Mouse (Mus musculus): ENCODE measurements at regions not wholly inside any gene's neighbourhood (a gene's known extent, or its start where the extent isn't known, plus 50 kb on each side); places are given as distances from the start of the nearest gene placed in this dataset.

DNA sequence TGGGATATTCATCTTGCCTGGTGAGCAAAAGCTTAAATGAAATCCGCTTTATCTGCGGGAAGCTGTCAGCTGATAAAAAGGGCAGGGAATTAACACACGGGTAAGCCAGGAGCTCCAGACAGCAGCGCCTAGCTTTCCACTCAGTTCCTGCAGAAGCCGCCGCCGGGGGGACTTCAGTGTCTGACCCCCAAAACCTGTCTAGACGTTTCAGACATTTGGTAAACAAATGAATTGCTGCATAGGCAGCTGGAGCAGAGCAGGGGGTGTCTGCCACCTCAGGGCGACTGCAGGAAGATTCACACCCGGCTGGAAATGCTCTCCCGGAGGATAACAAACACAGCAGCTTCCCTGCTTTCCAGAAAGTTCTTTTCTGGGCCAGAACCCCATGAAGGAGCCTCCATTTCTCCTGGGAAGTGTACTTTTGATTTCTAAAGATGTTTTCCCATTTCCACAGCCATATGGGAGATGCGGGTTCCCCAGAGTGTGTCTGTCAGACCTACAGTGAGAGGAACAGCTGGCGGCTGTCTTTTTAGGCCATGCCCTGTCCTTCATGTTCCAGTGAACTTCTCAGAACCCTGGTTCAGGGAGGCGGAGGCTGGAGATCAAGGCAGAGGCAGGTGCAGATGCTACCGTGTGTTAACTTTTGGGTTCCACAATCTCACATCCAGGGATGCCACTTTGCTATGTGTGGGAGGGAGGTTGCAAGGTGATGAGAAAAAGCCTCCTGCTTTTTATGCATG is 58.7 kb upstream of the Pmepa1 start:
- DNase-seq: no peak

DNA sequence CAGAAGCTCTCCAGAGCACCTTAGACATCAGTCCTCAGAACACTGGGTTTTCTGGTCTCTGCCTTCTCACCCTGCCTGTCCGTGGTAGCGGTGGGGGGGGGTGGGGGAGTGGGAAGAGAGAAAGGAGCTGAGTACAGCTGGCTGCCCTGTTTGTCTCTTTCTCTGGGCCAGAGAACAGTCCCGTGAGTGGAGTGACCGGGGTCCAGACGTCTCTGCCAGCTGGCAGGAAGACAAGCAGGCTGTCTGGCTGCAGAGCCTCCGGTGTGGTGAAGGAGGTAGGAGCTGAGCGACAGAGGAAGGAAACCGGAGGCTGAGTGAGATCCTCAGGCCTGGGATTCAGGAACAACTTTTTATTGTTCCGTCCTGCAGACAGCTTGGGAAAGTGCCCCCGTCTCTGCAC is 59.5 kb upstream of the Pmepa1 start:
- no peak for DNase-seq

DNA sequence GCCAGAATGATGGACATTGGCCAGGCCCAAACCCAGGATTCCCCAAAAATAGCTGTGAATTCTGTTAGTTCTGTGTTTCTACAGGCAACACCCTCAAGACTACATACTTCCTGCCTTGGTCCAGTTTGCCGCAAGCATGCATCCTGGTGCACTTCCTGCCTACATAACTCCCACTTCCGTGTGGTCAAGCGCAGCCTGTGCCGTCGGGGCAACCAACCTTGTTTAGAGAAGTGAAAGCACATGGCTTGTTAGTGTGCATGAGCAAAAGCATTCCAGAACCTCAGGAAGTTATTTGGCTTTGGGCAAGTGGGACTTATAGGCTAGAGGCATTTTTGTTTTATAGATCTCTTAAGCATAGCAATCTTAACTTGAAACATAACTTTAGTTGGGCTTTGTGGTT is 61.3 kb upstream of the Pmepa1 start:
- peak; percentile 37 to 53 for DNase-seq

DNA sequence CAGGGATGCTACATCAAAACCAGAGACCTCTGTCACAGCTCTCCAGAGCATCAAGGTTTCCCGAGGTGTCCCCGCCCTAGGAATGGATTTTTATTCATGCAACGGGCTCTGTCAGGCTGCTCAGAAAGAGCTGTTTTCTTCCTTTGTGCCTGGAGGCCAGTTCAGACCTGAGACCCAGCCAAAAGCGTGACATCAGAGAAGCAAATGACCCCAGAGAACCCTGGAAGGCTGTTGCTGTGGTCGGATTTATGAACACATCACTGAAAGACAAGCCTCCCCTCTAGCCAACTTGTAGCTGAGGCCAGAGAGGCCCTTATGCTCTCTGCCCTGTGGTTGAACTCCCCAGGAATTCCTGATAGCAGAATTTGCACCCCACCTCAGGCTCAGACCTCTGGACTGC is 62.3 kb upstream of the Pmepa1 start:
- no peak for DNase-seq

DNA sequence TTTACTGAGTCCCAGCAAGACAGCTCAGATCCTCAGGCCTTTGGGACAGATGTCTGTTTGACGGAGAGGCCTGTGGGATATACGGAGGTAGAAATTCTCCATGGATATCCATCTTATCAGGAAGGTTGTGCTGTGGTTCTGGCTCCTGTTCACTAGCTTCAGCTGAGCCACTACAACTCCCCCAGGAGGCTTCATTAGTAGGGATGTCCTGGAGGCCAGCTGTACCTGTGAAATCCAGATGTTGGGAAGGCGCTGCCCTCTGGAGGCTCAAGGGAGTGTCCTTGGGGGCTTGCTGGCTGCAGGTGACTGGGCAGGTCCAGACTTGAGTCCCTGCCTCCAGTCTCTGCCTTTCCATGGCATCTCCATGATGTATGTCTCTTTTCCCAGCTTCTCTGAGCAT is 62.9 kb upstream of the Pmepa1 start:
- DNase-seq: no peak

DNA sequence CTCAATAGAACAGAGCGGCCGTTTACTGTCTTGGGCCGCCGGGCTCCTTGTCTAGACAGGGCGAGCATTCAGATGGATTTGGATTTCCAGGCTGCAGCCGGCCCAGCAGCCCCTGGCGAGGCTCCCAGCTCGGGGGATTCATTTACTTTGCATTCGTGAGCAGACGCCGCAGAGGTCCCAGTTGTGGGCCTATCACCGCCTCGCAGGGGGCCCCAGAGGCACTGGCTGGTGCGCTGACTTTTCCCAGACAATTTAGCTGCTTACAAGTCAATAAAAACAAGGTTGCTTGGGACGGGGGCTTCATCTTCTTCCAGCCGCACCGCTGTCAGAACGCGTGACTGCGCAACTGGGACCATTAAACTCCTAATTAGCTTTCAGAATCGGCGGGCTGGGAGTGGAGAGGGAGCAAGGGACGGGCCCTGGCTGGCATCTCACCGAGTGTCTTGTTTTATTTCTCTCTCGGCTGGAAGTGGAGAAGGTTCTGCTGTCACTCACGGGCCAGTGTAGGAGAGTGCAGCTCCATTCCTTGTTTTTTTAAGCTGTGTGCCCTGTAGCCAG is 63.8 kb upstream of the Pmepa1 start:
- no peak for DNase-seq

DNA sequence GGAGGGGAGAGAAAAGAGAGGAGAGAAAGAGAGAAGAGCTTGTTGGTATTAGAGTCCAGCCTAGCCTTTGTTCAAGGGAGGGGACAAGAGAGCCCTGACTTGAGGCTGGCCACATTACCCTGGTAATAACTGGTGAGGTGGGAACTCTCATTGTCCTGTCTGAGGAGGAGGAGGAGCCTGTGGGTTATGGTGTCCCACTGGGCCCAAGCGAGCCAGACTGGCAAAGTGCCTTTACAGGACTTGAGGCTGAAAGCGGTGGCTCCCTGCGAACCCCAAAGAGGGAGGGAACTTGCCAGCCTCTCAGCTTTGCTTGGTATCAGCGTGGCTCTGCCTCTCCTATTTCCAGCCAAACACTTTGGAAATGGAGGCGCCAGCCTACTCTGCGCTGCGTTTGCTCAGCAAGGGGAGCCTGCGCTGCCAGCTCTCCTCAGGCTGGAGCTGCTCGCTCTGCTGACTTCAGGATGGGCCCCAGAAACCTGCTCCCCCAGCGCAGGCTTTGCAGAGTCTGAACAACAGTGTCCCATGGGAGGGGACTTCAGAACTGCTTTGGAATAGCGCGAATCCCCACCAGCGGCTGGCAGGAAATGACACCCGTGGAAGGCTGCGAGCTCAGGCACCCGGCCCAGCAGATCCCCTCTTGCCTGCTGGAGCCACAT is 66.4 kb upstream of the Pmepa1 start:
- DNase-seq: no peak

DNA sequence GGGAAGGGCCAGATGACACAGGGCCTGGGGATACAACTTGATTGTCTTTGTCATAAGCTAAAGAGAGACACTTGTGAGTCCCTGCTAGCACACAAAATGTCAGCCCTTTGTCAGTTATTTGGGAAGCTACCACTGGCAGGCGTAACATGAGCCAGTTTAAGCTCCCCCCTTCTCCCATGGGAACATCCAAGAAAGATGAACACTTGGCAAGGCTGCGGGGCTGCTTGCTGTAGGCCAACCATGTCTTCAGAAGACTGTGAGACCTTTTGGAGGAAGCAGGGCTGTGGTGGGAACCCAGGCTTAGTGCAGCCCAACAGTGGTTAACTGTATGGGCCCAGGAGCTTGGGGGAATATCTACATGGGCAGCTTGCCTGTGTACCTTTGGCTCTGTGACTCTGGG is 67.3 kb upstream of the Pmepa1 start:
- no peak for DNase-seq

DNA sequence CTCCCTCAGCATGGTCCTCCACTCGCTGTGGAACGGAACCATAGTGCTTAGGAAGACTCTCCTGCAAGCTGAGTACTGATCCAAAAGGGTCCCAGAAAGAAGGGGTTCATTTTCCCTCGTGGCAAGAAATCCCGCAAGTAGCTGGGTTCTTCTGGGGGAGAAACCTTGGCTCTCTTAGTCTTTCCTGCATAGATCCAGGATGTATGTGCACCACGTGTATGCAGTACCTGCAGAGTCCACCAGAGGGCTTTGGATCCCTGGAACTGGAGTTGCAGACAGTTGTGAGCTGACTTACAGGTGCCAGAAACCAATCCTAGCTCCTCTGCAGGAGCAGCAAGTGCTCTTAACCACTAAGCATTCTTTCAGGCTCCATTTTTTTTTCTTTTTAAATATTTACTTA is 67.9 kb upstream of the Pmepa1 start:
- DNase-seq: no peak

DNA sequence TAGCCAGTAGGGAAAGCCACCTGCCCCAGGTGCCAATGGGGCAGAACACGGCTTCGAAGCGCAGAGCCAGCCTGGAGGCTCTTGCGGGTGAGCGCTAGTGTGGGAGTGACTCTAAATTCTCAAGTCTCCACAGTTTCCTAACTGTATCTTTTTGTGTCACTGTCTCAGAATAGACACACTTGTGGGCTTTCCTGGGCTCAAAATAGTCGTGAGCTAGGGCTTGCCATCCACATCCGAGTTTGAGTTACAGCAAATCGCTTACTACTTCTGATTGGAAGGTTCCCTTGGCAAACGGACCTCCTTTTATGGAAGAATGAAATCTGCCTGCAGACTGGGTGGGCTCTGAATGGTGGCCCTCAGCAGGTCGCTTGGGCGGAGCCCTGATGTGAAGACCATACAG is 71.0 kb upstream of the Pmepa1 start:
- DNase-seq: no peak

DNA sequence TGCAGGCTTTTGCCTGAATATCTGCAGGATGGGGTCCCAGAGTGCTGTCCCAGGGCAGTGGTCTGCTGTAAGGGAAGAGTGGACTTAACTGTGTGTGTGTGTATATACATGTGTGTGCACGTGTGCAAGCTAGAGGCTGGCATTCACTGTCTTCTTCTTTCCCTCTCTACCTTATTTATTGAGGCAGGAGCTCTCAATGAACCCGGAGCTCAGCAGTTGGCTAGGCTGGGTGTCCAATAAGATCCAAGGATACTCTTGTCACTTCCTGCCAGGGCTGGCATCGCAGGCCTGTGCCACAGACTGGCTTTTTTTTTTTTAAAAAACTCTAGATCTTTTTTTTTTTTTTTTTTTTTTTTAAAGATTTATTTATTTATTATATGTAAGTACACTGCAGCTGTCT is 72.4 kb upstream of the Pmepa1 start:
- no peak for DNase-seq

DNA sequence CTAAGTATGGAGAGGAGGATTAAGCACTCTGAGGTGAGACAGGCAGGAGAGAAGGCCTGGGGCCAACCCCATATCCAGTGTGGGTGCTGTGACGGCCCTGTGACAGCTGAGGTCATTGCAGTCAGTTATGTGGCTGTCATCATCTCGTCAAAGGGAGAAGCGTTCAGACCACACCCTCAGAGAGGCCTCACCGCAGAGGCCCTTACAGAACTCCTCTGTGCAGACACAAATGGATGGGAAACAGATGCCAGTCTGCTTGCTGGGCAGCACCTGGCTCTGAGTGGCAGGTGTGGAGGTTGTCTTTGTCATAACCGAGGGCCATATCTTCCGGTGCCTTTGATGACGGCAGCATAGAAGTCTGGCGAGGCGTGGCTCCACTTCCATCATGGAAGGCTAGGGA is 73.2 kb upstream of the Pmepa1 start:
- DNase-seq: no peak

DNA sequence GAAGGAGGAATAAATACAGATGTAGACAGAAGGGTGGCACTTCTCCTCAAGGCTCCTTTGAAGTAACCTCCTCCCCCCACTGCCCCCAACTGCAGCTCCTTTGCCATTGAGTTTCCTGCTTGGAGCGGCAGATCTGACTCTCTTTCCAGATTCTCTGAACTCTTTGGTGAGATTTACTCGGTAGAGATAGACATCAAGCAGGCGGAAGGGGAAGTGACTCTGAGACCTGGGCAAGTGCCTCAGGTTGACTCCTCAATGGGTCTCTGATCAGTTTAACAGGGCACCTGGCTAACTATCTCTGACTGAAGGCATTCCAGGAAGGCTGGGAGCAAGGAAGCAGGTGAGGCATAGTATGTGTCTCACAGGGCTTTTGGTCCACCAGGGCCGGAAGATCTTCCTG is 73.6 kb upstream of the Pmepa1 start:
- DNase-seq: no peak

DNA sequence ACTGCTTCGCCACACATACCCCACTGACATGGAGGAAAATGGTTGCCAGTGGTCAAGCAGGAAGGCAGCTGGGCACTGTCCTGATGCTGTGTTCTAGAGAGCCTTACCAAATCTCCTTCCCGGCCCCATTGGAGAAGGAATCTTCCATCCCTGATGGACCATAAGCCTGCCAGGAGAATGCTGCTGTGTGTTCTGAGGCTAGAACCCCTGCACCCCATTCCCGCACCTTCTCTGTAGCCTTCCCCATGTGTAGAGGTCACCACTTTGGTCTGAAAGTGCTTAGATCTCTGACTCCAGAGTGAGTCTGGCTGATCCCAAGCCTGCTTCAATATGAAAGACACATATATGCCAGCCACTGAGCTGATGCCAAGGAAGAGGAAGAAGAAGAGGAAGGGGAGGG is 74.1 kb upstream of the Pmepa1 start:
- no peak for DNase-seq

DNA sequence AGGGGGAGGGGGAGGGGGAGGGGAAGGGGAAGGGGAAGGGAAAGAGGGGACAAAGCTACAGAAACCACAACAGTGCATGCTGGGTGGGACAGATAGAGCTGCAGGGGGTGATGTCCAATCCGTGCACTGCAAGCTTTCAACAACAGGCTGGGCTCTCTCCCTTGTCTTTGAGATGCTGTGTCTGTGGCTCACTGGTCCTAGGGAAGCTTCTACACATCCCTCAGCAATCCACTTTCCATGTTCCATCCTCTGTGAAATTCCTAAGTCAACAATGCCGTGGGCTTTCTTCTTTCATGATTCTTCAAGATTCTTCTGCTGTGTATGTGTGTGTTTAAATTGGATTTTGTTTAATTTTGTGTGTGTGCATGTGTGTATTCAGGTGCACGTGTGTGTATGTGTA is 74.5 kb upstream of the Pmepa1 start:
- no peak for DNase-seq

DNA sequence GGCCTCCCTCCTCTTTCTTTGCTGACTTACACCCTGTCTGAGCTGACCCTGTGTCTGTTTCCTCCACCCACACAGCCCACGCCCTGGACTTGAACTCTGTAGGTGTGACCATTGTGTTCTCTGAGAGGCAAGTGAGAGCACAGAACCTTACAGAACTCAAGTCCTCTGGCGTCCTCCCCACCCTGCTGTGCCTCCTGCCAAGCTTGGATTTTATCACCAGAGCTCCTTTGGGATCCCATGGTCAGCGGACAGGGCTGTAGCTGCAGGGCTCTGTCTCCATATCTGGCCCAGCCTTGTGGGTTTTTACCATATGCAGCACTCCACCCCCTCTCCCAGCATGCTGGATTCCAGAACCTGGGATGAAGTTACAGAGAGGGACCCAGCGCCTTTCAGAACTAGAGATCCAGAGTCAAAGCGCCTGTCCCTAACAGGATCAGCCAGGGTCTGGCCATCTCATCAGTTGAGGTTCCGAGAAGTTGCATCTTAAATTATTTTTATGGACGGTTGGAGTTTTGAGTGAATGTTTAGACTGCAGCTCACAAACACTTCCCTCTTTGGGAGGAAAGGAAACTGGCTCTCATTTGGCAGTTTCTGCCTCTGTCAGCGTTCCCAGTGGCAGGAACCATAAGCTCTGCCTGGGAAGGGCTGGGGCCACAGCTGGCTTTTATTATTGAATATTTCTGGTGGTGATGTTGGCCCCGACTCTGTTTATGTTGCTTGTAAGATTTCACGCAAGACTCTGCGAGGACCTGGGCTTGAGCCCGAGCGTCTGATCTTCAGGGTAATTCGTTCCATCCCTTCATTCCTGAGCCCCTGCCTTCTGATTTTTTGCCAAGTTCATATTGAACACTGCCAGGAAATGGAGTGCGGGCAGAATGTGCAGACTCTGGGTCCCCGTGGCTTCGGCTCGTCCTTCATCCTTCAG is 75.8 kb upstream of the Pmepa1 start:
- no peak for DNase-seq

DNA sequence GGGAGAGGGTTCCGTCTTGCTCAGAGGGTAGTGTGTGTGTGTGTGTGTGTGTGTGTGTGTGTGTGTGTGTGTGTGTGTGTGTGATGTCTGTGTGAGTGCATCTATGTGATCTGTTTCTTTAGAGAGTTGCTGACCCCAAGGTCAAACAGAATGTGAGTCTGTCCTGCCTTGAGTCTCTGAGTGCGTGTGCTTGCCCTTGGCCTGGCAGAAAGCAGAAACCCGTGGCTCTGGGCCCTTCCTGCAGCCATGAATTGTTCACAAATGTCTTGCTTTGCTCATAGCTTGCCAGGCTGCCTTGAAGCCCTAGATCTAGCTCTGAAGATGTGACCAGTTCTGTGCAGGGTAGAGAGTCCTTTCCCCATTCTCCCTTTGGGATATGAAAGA is 76.4 kb upstream of the Pmepa1 start:
- no peak for DNase-seq

DNA sequence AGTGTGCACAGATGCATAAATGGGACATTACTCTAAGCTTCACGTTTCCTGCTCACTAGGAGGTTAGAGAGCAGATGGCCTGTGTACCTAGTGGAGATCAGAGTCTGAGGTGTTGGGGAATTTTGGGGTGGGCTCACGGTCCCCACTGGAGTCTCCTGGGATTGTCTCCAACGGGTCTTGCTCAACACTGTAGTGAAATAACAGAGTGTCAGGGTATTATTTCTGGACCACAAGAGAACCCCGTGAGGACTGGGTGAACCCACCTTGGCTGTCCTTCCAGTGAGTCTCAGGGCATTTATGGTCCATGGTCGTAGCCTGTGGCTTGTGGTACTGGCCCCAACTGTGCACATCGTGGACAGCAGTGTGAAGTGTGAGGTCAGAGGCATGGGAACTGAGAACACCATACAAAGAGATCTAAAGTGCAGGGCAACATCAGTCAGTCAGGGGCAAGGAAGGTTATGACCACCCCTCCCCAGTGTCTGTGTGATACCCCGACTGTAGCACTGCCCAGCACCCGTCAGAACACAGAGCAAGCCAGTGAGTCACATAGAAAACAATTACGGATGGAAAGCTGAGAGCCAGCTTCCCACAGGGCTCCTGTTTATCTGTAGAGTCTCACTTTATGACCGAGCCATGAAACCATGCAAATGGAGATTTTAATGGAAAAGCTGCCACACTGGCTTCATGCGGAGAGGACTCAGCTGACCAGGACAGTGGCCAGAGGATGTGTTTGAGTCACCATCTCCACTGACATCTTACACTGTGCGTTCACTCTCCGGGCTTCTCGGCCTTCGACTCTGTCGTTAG is 77.3 kb upstream of the Pmepa1 start:
- DNase-seq: no peak

DNA sequence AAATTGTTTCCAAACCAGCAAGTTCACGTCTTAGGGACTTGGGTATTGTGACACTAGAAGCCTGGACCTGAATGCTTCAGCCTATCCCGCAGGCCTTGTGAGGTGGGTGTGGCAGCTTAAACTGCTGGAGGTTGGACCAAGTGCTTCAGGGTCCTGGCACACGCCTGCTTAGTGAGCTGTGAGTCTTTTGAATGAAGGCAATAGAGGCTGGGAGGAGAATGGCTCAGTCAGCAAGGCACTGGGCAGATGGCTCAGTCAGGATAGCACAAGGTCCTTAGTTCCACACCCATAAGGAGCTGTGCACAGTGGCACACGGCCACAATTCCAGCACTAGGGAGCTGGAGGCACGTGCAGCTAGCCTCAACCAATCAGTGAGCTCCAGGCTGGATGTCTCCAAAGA is 80.5 kb upstream of the Pmepa1 start:
- DNase-seq: no peak

DNA sequence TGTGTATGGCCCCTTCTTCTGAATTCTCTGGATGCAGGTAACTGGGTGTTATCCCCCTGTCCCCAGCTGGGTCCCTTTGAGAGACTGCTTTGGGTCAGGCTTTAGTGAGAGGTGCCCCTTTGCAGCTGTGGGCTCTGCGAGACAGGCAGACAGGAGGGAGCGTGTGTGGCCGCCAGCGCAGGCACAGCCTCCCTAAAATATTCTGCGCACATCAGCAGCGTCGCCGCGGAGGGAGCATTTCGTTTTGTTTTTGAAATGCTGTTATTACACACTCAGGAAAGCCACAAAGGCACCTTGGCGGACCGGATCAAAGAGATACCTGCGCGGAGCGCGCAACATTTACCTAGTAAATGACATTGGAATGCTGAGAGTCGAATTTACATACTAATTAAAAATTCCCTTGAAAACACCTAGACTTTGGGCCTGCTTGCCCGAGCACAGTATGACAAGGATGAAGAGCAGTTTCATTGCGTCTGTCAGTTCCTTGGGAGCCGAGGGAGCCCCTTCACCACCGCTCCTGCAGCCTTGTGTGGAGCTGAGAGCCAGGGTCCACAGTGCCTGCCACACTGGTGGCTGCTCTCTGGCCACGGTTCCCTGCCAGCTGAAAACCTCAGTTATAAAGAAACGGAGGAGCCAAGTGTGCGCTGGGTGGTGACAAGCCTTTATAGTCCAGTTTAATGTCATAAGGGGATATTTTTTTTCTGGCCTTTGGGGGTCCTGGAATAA is 89.3 kb upstream of the Pmepa1 start:
- no peak for DNase-seq

DNA sequence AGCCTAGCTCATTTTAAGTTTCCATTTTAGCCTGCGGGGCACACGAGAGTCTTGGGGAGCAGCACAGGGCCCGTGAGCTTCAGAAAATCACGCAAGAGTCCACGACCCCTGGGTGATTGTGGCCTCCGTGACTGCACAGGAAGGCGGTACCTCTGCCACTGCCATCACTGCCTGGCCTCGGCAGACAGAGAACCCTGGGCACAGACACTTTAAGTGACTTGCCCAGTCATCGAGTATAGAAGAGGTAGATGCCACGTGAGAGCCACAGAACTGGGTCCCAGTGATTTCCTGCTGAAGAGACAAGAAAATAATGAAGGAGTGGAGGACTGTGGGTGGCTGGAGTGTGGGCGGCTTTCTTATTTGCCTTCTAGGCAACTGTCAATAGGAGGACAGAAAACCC is 90.4 kb upstream of the Pmepa1 start:
- no peak for DNase-seq

DNA sequence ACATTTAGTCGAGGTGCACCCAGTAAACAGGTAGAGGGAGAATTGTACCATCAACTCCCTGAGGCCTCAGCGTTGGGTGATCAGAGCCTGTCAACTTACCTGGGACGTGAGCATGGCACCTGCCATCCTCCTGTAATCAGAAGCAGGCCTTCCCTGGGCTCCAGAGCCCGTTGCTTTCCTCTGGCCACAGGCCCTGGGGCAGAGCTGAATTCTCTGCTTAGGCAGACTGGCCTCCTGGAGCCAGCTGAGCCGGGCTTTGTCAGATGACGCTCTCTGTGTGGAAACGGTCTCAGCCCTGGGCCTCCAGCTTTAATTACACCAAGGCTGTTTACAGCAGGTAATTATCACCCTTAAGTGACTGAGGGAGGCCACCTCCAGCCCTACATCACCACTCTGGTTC is 92.6 kb upstream of the Pmepa1 start:
- no peak for DNase-seq
